Mouse (Mus musculus): Measurements from ENCODE around the gene Hist1h1b.
"Not testable (repeated sequence)": the region's sequence is repeated elsewhere in the genome, so short reads cannot be mapped to it uniquely, and the experiment has no call there.

The Hist1h1b gene

DNA sequence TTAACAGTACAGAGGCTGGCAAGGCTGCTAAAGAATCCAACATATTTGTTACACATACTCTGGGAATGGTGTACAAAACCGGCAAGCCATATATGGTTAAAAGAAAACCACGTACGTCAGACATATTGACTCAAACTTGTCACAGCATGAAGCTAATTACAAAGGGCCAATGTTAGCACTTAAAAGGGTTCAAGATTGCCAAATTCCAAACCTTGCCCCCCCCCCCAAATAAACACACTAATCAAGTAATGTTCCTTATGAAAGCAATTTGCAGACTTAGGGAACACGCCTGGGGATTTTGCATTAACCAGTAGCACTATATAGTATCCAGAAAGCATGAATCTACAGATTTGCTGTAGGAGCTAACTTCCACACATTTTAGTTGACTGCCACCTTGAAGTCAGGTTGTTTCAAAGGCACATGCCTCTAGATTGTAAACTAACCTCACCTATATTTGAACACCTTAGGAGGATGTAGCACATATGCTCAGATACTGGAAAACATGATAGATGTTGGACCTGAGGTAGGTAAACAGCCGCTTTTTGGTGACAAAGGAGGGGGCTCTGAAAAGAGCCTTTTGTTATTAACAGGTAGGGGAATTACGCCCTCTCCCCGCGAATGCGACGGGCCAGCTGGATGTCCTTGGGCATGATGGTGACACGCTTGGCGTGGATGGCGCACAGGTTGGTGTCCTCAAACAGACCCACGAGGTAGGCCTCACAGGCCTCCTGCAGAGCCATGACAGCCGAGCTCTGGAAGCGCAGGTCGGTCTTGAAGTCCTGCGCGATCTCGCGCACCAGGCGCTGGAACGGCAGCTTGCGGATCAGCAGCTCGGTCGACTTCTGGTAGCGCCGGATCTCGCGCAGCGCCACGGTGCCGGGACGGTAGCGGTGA lies 2.2 kb upstream of the Hist1h1b start:
- in situ Hi-C loops (cut with MboI), result not testable (repeated sequence)

DNA sequence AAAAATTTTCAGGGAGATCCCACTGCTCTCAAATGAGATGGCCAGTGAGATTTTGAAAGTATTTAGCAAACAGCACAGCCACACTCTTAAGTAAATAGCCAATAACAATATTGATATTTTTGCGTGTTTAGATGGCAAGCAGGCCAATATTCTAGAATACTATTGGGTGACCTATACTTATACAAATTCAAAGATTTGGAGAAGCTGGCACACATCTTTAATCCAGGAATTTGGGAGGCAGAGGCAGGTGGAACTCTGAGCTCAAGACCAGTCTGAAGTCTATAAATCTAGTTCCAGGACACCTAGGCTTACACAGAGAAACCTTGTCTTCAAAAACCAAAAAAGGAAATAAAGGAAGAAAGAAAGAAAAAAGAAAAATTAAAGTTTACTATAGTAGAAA lies 1.2 kb upstream of the Hist1h1b start:
- in situ Hi-C loops (cut with MboI), result no loop called here

DNA sequence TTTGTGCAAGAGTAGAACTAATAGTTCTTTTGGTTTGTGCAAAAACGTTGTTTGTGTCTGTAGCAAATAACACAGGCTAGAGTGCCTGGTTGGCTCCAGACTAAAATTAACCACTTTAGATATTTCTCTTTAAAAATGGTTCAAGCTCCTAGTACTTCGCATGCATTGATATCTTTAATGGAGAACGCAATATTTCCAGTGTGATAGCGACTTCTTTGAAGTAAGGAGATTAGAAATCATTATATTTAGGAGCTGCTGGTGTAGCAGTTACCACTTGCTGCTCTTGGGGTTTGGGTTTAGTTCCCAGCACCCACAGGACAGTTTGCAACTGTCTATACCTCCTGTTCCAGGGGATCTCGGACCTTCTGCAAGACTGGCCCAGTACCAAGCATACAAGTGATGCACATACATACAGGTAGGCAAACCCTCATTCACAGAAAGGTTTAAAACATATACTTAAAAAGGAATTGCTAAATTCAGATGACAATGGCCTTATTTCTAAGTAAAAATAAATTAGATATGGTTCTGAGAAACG lies 663 bp upstream of the Hist1h1b start:
- in situ Hi-C loops (cut with MboI), result no loop called here

DNA sequence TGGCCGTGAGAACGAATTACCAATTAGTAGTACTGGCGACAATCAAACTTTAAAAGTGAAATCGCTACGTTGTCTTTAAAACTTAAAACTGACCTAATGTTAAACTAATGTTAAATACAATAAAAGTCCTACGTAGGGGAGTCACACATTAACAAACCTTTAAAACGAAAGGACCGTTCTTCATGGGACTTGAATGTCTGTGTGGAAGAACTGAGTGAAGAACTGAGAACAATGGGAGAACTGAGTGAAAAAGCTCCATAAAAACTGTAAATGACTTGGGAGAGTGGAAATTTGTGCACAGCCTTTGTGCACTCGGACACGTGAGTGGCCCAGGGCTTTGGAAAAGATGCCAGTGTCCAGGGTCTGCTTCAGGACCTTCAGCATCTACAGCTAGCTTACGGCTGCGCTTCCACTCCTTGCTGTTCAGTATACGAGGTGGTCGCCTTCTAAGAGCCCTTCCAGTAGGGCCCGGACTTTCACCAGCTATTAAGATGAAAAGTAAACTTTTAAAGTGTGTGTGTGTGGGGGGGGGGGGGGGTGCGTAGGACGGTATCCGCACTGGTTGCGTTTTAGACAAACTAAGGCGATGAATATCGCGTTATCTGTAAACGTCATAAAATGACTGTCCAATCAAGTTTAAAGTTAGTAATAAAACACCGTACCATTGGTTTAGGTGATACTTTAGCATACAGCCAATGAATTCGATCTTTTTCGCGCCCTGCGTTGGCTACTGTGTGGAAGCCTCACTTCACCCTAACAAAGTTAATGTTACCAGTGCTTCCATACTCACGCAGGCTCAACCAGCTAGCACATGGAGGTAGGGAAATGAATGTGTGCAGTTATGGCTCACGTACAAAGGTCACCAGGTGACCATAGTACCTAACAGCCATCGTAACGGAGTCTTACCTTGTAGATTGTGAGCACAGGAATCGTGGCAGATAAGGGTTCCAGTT lies 1.3 kb downstream of the Hist1h1b start:
- in situ Hi-C loops (cut with MboI), result no loop called here

DNA sequence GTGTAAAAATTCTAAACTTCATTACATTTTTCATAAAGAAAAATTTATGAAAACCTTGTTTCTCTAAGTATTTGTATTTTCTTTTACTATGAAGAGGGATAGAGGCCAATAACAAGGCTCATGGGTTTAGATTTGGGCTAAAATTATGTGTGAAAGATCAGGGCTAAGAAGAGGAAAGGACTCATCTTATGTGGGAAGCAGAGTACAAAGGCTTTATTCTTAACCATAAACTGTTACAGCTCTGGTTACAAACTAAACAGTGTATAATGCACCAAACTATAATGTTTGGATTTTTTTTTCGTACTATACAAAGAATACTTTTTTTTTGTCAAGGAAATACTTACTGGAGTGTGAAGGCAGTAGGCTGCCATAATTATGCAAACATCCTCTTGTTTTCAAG lies 24.7 kb downstream of the Hist1h1b start:
- in situ Hi-C loops (cut with MboI), result no loop called here

DNA sequence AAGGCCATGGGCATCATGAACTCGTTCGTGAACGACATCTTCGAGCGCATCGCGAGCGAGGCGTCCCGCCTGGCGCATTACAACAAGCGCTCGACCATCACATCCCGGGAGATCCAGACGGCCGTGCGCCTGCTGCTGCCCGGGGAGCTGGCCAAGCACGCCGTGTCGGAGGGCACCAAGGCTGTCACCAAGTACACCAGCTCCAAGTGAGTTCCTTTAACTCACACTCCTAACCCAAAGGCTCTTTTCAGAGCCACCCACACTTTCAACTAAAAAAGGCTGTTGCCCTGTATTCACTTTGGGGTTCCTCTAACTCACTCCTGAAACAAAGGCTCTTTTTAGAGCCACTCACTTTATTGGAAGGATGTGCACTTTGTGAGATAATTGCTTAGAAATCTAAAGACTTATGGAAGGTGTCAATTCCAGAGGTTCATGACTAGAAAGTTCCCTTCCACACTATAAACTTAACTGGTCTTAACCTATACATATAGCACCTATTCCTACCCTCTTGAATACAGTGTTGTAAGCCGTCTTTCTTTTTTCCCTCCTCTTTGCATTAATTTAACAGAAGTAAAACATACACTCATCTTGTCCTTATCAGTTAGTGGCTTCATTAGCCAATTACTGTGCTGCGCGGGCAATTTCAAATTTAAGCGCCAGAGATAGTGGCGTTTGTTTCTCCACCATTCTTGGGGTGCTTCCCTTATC lies 26.0 kb downstream of the Hist1h1b start:
- in situ Hi-C loops (cut with MboI), result not testable (repeated sequence)

DNA sequence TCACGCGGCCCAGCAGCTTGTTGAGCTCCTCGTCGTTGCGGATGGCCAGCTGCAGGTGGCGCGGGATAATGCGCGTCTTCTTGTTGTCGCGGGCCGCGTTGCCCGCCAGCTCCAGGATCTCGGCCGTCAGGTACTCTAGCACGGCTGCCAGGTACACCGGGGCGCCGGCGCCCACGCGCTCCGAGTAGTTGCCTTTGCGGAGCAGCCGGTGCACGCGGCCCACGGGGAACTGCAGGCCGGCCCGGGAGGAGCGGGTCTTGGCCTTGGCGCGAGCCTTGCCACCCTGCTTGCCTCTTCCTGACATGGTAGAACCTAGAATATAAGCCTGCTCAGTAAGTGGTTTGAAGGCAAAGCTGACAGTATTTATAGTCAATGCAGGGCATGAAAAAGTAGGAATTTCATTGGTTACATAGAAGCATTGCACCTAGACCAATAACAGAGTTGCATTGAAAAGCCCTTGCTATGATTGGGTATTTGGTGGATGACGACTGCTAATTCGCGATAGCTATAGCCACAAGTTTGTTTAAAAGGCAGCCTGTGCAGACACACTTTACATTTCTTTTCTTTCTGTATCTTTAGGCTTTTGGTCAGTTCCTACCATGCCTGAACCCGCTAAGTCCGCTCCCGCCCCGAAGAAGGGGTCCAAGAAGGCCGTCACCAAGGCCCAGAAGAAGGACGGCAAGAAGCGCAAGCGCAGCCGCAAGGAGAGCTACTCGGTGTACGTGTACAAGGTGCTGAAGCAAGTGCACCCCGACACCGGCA lies 26.7 kb downstream of the Hist1h1b start, which contains the start of the genes Hist1h2ak and Hist1h2bn:
Hist1h2ak (minus strand) TSS at position 304 of the 762 bp plus-strand sequence.
Hist1h2bn (plus strand) TSS at position 600 of the 762 bp plus-strand sequence.
- in situ Hi-C loops (cut with MboI), result not testable (repeated sequence)

DNA sequence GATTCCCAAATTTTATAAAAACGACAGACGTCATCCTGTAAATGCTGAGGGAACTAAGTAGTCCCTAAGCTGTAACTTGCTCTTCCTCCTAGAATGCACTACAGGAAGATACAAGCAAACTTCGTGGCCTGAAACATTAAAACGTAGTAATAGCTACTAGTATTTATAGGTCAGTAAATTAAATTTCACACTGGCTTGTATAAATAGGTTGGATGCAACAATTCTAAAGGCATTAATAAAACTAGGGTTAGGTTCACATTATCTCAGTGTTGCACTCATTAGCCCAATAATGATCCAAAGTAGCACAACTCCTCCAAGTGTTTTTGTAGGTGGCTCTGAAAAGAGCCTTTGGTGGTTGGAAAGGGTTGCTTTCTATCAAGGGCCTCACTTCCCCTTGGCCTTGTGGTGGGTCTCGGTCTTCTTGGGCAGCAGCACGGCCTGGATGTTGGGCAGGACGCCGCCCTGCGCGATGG lies 27.3 kb downstream of the Hist1h1b start:
- in situ Hi-C loops (cut with MboI), result no loop called here

DNA sequence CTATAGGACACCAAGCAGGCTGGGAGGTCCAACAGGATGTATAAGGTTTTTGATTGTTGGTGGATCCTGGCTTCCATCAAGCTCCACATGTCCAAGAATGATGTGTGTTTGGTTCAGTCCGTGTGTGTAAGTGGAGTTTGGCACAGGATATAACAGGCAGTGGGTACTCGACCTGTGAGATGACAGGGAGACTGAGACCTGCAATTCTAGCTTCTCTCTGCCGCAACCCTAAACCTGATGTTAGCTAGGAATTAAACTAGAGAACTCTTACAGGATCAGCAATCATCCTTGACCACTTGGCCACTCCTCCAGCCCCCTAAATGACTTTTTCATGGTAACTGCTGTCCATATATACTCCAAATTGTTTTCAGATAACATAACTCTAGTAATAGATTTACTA lies 28.1 kb downstream of the Hist1h1b start:
- in situ Hi-C loops (cut with MboI), result no loop called here

DNA sequence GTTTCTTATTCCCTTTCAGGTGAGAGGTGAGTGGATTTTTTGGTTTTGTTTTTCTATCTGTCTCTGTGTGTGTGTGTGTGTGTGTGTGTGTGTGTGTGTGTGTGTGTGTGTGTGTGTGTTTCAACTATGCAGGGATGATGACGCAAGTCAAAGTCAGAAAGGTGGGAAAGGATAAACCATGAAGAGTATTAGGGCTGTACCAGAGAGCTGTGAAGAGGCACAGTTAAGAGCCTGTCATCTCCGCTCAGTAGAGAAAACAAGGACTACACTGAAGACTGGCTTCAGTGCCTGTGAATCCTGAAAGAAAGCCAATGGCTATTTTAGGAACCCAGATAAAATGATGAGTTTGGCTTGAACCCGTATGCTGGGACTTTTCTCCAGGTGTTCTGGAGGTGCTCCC lies 28.6 kb downstream of the Hist1h1b start:
- in situ Hi-C loops (cut with MboI), result no loop called here

DNA sequence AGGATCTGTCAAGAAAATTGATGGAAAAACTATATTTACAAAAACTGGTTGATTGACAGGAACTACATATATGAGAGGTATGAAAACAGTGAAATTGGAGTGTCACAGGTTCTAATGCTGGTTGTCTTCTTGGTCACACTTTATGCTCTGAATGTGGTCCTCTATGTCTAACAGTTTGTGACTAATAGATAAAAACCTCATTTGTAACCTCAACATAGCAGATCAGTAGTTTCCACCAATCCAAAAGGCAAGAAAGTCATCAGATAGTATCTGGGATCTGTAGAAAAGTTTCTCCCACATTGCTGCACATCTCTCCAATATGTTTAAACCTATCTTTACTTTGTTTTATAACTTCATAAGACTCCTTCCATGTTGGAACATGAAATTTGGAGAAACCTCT lies 29.0 kb downstream of the Hist1h1b start:
- in situ Hi-C loops (cut with MboI), result no loop called here

DNA sequence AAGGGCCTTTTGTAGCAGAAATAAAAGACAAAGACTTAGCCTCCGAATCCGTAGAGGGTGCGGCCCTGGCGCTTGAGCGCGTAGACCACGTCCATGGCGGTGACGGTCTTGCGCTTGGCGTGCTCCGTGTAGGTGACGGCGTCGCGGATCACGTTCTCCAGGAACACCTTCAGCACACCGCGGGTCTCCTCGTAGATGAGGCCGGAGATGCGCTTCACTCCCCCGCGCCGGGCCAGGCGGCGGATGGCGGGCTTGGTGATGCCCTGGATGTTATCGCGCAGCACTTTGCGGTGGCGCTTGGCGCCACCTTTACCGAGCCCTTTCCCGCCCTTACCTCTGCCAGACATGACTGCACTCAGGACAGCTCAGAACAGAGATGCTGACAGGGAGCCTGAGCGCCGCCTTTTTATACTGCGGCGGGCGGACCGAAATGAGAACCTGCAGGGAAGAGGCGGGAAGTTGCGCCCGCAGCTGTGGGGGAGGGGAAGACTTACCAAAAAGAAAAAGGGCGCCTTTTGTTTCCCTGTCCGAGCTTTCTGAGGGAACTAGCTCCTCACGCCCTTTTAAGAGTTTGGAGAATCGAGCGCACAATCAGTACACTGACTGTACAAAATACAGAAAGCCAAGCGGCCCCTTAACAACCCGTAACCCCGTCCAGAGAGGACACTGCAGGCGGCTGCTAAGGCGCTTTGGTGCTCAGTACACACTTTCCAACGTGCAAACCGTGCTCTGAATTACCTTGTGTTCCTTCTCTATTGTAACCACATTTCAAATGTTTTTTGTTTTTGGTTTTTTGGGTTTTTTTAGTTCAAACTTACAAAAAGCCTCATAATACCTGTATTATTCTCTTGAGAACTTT lies 30.0 kb downstream of the Hist1h1b start, which contains the start of gene Hist1h4k:
Hist1h4k (minus strand) TSS at position 347 of the 859 bp plus-strand sequence.
- in situ Hi-C loops (cut with MboI), result not testable (repeated sequence)

DNA sequence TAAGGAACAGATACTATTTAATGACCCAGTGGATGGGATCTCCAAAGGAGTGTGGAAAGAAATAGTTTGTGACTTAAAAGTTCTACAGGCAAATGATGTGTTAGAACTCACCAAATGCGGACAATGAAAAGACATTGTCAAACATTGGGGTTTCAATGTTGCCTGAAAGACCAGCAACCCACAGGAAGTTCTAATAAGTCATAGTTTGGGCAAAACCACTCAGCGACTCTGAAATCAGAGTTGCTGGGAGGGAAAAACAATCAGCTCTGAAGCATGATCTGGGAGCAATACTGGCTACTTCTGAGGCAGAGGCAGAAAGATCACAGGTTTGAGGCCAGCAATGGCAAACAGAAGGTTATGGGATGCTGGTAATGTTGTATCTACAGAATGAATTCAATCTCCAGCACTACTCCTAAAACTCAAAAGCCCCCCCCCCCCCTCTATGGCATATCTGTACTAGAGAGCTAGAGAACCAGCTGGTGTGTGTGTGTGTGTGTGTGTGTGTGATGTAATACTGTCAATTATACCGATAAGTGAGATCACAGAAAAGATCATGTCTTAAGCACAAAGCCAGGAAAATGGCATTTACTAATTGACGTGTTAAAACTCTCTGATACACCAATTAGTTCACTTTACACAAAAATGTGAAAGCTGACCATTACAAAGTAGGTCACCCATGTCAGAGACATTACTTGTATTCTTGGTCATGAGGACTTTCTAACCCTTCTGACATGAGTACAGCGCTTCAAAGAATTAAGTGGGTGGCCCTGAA lies 30.9 kb downstream of the Hist1h1b start:
- in situ Hi-C loops (cut with MboI), result loop anchor here (25.0 kb wide), 1 partner anchor 1437 kb away; no protein-coding TSS in a partner anchor

DNA sequence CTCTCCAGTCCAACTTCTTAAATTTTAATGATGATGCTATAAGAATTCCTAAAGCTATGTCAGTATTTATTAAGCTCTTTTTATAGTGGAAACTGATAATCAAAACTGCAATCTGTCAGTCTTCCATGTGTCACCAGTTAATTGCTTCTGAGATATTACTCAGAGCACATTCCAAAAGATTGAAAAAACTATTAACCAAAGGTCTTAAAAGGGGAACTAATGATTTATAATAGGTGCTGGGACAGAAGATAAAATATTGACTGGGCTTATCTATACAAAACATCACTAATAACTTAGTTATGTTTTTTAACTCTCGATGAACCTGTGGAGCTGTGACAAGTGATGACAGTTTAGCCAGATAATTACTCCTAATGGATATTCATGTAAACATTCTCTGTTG lies 35.4 kb downstream of the Hist1h1b start:
- in situ Hi-C loops (cut with MboI), result loop anchor here (25.0 kb wide), 1 partner anchor 1433 kb away; no protein-coding TSS in a partner anchor

DNA sequence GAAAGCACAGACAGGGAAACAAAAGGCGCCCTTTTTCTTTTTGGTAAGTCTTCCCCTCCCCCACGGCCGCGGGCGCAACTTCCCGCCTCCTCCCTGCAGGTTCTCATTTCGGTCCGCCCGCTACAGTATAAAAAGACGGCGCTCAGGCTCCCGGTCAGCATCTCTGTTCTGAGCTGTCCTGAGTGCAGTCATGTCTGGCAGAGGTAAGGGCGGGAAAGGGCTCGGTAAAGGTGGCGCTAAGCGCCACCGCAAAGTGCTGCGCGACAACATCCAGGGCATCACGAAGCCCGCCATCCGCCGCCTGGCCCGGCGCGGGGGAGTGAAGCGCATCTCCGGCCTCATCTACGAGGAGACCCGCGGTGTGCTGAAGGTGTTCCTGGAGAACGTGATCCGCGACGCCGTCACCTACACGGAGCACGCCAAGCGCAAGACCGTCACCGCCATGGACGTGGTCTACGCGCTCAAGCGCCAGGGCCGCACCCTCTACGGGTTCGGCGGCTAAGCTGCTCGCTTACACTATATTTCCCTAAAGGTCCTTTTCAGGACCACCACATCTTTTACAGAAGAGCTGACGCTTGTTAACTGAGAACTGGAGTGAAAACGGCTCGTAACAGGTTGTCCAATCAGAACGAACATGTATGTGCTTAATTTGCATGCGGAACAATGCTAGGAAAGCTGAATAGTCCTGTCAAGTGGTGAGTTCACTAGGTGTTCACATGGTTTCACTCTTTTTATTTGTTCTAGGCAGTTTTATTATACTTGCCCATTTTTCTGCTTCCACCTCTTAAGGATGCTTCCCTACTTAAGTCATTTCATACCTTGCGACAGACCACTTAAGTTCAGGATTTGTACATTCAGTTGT lies 45.3 kb downstream of the Hist1h1b start, which contains the start of gene Hist1h4j:
Hist1h4j (plus strand) TSS at position 159 of the 862 bp plus-strand sequence.
- in situ Hi-C loops (cut with MboI), result loop anchor here (25.0 kb wide), 1 partner anchor 1423 kb away; no protein-coding TSS in a partner anchor

DNA sequence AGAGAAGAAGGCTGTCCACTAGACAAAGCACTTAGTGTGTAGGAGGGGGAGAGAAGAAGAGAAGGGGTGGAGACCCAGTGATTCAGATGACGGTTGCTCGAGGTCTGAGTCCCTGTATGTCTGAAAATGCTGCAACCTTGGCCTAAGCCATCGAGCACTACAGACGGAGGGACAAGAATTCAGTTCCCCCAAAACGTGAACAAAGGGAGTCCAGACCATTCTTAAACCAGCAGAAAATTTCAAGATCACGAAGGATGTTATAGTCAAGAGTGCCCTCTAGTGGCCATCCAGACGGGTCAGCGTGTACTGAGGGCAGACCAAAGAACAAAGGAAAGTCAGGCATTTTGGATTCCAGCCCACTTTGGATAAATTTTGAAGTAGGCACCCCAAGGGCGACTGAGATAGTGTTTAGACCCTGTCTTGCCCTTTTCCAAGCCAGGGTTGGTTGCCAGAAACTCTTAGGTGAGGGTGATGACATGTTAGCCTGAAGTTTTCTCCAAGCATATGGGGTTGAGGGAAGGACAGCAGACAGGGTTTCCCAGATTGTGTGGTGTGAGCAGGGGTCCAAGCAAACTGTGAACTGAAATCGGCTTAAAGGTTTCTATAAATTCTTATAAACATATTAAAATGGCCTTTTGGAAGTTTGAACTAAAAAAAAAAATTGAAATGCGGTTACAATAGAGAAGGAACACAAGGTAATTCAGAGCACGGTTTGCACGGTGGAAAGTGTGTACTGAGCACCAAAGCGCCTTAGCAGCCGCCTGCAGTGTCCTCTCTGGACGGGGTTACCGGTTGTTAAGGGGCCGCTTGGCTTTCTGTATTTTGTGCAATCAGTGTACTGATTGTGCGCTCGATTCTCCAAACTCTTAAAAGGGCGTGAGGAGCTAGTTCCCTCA lies 46.2 kb downstream of the Hist1h1b start:
- in situ Hi-C loops (cut with MboI), result loop anchor here (25.0 kb wide), 1 partner anchor 1422 kb away; no protein-coding TSS in a partner anchor

Measured in mature B cell (primary cell).